Mouse (Mus musculus) megakaryocyte, embryonic 14.5 days (primary cell): Measurements from ENCODE around the gene Pgd.

ENCODE experiments used
- FLI1 ChIP-seq: IDR thresholded peaks from 2 replicates; pipeline ENCODE4 v1.6.1; 2012; ENCODE audit warnings: low read length, inconsistent platforms, mixed read lengths
- GATA1 ChIP-seq: IDR thresholded peaks from 3 replicates; pipeline ENCODE4 v1.6.1; 2012; ENCODE audit warnings: mixed read lengths, low read length, inconsistent platforms, borderline replicate concordance

- TF ChIP-seq GATA1: no peak
- no peak for TF ChIP-seq FLI1
Observed at GRCm38 (mm10) chr4:149173661-149174060, 7.1 kb upstream of the Pgd start.
